Mouse (Mus musculus) layer of hippocampus, postnatal 25 days (tissue): ENCODE results near the gene Gm49388. TPM values are rescaled to one million over a fixed set of nuclear protein-coding genes. Genes with fewer than 3 reads are reported as not detected.

Source experiments
- DNase-seq, 2 experiments: peaks; one replicate each; pipeline ENCODE4 v3.0.0; 2022; ENCODE audit warnings: mixed read lengths in 2 of 2, low spot score in 1 of 2; ENCODE audit errors: extremely low spot score in 1 of 2
- total RNA-seq, 2 experiments: library from RNA; stranded (reverse); gene quantifications; 2 replicates each; pipeline ENCODE4 v1.2.3; 2021

The Gm49388 gene
- total RNA-seq, 2 experiments from 2014 or later = 3.7 to 5.7 TPM

DNA sequence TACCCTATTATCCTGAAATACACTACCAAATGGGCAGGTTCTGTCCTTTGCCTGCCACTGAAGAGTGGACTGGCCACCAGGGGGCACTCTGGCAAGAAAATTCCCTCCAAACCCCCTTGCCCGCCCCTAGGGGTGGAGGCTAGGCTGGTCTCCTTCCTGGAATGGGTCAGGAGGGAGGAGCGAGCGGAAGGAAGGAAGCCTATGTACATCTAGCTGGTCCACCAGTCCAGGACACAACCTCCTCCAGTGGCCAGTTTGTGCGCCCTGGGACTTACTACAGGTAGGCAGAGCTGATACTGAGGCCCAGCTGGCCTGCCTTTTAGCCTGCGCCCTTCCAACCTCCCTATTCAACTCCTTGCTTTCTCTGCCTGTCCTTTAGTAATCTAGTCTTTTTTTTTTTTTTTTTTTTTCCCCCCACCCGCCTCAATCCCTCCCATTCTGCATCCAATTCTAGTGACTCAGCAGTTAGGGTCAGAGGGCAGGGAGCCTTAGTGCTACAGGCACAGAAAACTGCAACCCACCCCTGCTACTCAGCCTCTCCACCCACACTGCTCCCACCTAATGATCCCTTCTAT, 15.1 kb downstream of the Gm49388 start, which contains the start of gene Hsd3b7:
Hsd3b7 (plus strand) TSS at position 170 of the 575 bp plus-strand sequence.
- peak; percentile 90 to 93 for DNase-seq

- no peak for DNase-seq
These were observed 15.7 kb downstream of the Gm49388 start for GRCm38 (mm10) chr7:127801010-127801621.

DNA sequence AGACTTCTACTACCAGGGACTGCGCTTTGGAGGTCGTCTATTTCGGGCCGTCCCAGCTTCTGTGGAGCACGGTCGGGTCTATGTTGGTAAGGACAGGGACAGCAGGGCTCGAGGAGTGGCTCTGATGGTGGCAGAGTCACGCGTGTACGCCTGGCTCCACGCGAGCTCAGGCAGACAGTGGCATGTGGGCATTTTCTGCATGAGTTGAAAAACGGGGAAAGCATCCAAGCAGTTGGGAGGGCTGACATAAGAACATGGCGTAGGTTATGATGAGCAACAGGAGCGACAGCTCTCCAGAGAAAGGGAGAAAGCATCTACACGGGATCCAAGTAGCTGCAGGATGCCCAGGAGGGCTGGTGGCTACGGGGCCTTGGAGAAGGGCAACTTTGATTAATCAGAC, 16.9 kb downstream of the Gm49388 start:
- no peak for DNase-seq

GRCm38 (mm10) chr7:127808821-127809220, 23.4 kb downstream of the Gm49388 start:
- DNase-seq = no peak

- no peak for DNase-seq
These were observed 24.4 kb downstream of the Gm49388 start for GRCm38 (mm10) chr7:127809846-127810245.

DNA sequence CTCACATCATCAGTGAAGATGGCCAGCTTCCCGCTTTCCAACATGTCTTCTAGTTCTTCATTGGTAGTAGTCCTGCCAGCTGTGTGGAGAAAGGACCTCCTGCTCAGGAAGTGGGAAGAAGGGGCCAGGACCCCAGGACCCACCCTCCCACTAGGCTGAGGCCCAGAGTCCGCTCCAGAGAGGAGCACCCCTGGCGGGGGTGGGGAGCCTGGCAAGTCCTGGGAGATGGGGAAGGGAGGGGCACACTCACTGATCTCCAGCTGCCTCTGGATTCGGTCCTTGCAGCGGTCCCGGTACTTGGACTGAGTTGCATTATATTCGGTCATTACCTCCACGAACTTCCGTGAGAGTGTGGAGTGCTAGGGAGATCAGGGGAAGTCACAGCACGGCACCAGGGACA, 25.2 kb downstream of the Gm49388 start:
- no peak for DNase-seq

GRCm38 (mm10) chr7:127811240-127811639, 25.8 kb downstream of the Gm49388 start:
- no peak for DNase-seq

DNA sequence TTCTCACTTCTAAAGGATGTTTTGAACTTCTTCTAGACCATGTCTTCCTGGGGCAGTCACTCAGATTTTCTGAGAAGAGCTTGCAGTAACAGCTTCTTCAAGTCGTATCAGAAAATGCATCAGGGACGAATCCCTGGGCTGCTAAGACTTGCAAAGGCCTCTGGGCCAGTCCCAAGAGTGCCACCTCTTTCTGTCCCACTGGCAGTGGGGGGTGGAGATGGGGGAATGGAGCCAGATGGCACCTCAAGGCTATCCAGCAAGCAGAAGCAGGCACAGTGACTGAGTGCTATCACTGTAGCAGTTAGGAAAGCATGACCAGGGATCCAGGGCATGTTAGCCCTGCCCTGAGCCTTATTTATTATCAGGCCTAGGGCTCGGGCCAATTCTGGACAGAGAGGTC, 26.9 kb downstream of the Gm49388 start:
- no peak for DNase-seq

DNA sequence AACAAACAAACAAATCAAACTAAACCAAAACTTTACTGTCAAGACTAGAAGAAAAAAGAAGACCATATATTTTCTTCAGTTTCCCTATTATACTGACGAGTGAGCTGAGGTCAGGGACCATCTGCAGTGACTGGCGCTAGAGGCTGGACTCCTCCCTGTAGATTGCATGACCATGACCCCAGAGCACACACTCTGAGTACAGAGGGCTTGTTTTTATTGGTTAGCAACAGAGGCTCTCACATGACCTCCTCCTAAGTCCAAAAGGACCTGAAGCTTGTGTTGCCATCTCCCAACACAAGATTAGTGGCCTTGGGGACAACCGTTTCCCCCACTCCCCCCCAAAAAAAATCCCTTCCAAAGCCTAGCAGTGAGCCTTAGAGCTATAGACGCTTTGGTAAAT, 28.4 kb downstream of the Gm49388 start:
- DNase-seq = no peak

DNA sequence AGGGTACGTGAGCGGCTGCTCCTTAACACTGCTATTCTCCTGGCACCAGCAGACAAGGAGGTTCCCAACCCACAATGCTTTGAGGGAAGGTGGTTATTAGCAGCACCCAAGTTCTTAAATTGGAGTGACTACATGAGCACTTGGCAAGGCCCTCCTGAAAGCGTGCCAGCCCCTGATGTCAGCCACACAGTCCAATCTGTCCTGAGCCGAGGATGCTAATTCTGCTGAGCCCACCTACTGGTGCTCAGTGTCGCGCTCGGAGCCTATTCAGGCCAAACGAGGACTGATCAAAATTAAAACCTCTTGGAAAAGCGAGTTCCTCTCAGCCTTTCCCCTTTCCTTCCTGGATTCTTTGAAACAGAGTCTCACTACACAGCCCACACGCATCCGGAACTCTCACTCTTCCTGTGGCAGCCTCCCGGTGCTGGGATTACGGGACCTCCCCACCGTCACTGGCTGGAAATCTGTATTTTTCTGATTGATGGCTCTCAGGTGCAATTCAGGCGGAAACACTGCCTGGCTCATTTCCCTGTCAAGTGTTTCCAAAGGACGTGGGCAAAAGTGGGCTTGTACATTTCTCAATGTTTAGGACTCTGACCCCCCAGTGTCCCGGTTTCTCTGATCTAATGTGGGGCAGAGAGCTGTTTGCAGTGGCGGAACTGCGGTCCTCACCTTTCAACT, 29.0 kb downstream of the Gm49388 start:
- peak in 1 of 2 experiments; percentile 72 for DNase-seq

GRCm38 (mm10) chr7:127815116-127815665, 29.8 kb downstream of the Gm49388 start:
- DNase-seq = no peak

GRCm38 (mm10) chr7:127815954-127816821, 30.8 kb downstream of the Gm49388 start:
- no peak for DNase-seq

DNA sequence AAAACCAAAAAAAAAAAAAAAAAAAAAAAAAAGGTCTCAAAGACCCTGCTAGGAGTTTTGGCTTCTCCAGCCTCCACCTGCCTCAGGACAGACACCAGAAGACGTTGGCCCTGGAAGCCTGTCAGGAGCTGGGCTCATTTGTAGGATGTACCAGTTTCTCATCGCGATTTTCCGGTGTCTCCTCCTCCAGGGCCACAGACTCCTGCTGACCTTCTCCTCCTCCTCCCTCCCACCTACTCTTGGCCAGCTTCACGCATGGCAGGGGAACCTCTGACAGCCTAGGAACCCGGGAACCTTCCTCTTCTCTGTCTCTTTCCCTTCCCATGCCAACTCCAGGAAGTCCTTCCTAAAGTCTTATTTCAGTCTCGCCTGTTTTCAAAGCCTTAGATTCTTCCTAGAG, 31.6 kb downstream of the Gm49388 start:
- no peak for DNase-seq

GRCm38 (mm10) chr7:127817776-127818175, 32.4 kb downstream of the Gm49388 start:
- no peak for DNase-seq

DNA sequence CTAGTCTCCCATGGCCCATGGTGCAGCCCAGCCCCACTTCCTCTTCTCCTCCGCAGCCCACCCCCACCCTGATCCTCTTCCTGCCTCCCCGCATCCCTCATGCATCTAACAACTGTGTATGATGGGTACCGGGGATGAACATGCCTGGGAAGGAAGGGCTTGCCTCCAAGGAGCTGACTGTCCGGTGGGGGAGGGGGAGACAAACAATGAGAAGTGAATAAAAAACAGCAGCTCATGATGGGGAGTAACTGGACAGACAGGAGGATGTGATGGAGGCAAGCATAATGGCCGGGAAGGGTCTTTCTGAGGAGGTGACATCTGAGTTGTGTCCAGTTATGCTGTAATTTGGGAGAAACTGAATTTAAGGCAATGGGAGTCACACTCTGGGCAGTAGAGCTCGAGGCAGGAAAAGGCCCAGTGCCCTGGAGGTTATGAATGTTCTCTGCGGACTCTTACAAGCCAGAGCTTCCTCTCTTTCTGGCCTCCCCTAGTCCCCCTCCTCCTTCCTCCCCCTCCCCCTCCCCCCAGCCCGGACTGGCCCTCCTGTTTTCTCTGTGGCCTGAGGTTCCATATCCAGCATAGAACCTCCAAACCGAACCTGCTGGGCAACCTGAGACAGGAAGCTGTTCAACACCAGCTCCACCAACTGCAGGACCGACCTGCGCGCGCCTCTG, 35.6 kb downstream of the Gm49388 start:
- no peak for DNase-seq

DNA sequence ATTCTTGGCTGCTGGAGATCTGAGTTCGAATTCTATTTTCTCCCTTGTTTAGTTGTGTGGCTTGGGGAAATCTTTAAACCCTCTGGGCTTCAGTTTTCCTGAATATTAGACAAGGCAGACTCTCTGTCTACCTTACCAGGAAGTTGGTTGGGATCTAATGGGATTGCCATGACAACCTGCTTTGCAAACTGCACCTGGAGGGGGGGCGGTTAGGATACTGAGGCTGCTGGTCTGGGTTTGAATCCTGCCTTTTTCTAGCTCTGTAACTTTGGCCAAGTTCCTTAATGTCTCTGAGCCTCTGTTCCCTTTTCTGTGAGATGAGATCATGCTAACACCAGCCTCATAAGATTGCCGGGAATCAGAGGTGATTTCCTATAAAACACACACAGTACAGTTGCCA, 37.1 kb downstream of the Gm49388 start:
- no peak for DNase-seq

- peak in 1 of 2 experiments; percentile 45 for DNase-seq
These were observed 38.1 kb downstream of the Gm49388 start for GRCm38 (mm10) chr7:127823236-127824171.

GRCm38 (mm10) chr7:127824176-127824871, 38.9 kb downstream of the Gm49388 start, which contains the start of the genes Stx4a and Stx1b:
TSS of gene Stx4a (plus strand) at chr7:127824294.
TSS of gene Stx1b (minus strand) at chr7:127824549.
- peak in 1 of 2 experiments; percentile 64 for DNase-seq
